Mouse (Mus musculus) small intestine, adult 2 months (tissue): ENCODE results near the gene Lrp1.

Experiments used
- CTCF ChIP-seq: fragments of 200-500 bp; IDR thresholded peaks from 2 replicates; pipeline ENCODE4 v1.5.1; 2012; ENCODE audit warnings: low read depth, mild to moderate bottlenecking, control low read depth, inconsistent platforms, low read length, moderate library complexity, mixed read lengths; ENCODE audit not compliant: insufficient replicate concordance, insufficient read length; ENCODE audit errors: extremely low read depth
- POLR2A ChIP-seq: fragments of 200-500 bp; IDR thresholded peaks from 2 replicates; pipeline ENCODE4 v1.6.1; 2012; ENCODE audit warnings: low read depth, mild to moderate bottlenecking, control low read depth, inconsistent platforms, low read length, moderate library complexity

GRCm38 (mm10) chr10:127577156-127577555 is 43.8 kb downstream of the Lrp1 start:
- TF ChIP-seq POLR2A (no peak), CTCF (no peak)
